Mouse (Mus musculus): ENCODE results near the gene Serinc2. TPM values are rescaled to one million over a fixed set of nuclear protein-coding genes. Genes with fewer than 3 reads are reported as not detected.

Serinc2 gene
- polyA plus RNA-seq, 1 experiment = 12.9 TPM

DNA sequence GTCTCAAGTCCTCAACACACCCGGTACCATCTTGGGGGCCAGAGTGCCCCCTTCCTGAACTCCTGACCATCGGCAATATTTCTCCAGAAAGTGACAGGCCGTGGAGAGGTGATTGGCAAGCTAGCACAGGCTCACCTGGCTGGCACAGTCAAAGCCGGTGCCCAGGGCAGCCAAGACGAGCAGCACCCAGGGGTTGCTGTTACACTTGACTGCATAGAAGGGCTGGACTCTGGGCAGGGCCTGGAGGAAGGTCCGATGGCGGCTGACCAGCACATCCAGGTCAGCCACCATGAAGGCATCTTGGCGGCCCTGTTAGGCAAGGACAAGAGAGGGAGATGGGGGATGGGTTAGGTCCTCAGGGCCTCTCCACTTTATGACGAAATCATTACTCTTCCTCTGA, 58.8 kb downstream of the Serinc2 start:
- Histone ChIP-seq H3K4me1 (ENCODE audit: control insufficient read depth, insufficient read depth, low read length) (no peaks in the 10 kb centered on the region), H3K4me3 (ENCODE audit: low read depth, low read length) (no peak overlapping the region), H3K27ac (ENCODE audit: insufficient read depth, low read length) (no peak overlapping the region), H3K27me3 (ENCODE audit: control insufficient read depth, insufficient read depth, low read length, poor library complexity, severe bottlenecking) (no peaks in the 10 kb centered on the region), H3K9me3 (replicated peaks; ENCODE audit: control insufficient read depth, insufficient read depth, low read length, poor library complexity, severe bottlenecking) (no peaks in the 10 kb centered on the region), H3K36me3 (ENCODE audit: control insufficient read depth, insufficient read depth, low read length, poor library complexity, severe bottlenecking) (no peaks in the 10 kb centered on the region), H3K9ac (ENCODE audit: low read depth, poor library complexity, severe bottlenecking) (no peak overlapping the region)
- TF ChIP-seq EP300 (IDR thresholded peaks at IDR 0.05; ENCODE audit: insufficient read depth, low read depth, low read length) = no peak
- no peak for TF ChIP-seq POLR2A (IDR thresholded peaks at IDR 0.05; ENCODE audit: insufficient read depth, low read length)
- TF ChIP-seq CTCF (IDR thresholded peaks at IDR 0.05; ENCODE audit: low read depth, low read length) = no peak

DNA sequence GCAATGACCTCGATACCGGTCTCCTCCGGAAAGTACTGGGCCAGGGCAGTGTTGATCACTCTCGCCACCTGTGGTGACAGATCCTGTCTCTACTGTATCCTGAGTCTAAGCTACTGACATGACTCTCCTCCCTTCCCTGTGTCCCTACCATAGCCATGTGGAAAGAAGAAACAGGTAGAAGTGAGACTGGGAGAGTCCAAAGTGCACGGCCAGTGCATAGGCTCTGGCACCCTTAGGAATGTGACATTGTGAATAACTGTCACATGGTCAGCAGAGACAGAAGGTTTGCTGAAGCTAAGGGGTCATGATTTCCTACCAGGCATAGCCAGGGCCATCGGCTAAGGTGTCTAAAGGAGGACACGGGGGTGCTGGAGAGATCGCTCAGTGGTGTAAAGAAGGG, 63.6 kb downstream of the Serinc2 start:
- Histone ChIP-seq H3K4me1 (ENCODE audit: control insufficient read depth, insufficient read depth, low read length) (no peaks in the 10 kb centered on the region), H3K9ac (ENCODE audit: low read depth, poor library complexity, severe bottlenecking) (no peak overlapping the region), H3K27me3 (ENCODE audit: control insufficient read depth, insufficient read depth, low read length, poor library complexity, severe bottlenecking) (no peaks in the 10 kb centered on the region), H3K4me3 (ENCODE audit: low read depth, low read length) (no peak overlapping the region), H3K36me3 (ENCODE audit: control insufficient read depth, insufficient read depth, low read length, poor library complexity, severe bottlenecking) (no peaks in the 10 kb centered on the region), H3K9me3 (replicated peaks; ENCODE audit: control insufficient read depth, insufficient read depth, low read length, poor library complexity, severe bottlenecking) (no peaks in the 10 kb centered on the region), H3K27ac (ENCODE audit: insufficient read depth, low read length) (no peak overlapping the region)
- TF ChIP-seq POLR2A (IDR thresholded peaks at IDR 0.05; ENCODE audit: insufficient read depth, low read length) (no peak), CTCF (IDR thresholded peaks at IDR 0.05; ENCODE audit: low read depth, low read length) (no peak), EP300 (IDR thresholded peaks at IDR 0.05; ENCODE audit: insufficient read depth, low read depth, low read length) (no peak)

DNA sequence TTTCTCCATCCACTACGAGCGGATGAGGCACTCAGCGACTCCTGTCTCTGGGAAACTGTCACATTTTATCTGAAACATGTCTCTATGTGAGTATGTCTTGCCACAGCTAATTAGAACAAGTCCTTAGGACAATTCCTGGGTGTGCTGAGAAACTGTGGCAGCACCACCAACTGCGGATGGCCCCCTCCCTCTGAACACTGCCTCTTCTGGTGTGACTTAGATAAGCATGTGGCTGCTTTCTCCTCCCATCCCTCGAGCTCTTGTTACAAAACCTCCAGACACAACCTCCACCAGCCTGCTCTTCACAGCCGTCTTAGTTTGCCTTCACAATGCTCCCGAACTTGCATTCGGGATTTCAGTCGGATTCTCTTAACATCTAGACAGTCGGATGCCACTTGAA, 65.1 kb downstream of the Serinc2 start:
- Histone ChIP-seq H3K27ac (ENCODE audit: insufficient read depth, low read length) (no peak overlapping the region), H3K9me3 (replicated peaks; ENCODE audit: control insufficient read depth, insufficient read depth, low read length, poor library complexity, severe bottlenecking) (no peaks in the 10 kb centered on the region), H3K4me3 (ENCODE audit: low read depth, low read length) (no peak overlapping the region), H3K27me3 (ENCODE audit: control insufficient read depth, insufficient read depth, low read length, poor library complexity, severe bottlenecking) (no peaks in the 10 kb centered on the region), H3K36me3 (ENCODE audit: control insufficient read depth, insufficient read depth, low read length, poor library complexity, severe bottlenecking) (no peaks in the 10 kb centered on the region), H3K9ac (ENCODE audit: low read depth, poor library complexity, severe bottlenecking) (no peak overlapping the region), H3K4me1 (ENCODE audit: control insufficient read depth, insufficient read depth, low read length) (no peaks in the 10 kb centered on the region)
- TF ChIP-seq EP300 (IDR thresholded peaks at IDR 0.05; ENCODE audit: insufficient read depth, low read depth, low read length) (no peak), POLR2A (IDR thresholded peaks at IDR 0.05; ENCODE audit: insufficient read depth, low read length) (no peak), CTCF (IDR thresholded peaks at IDR 0.05; ENCODE audit: low read depth, low read length) (no peak)

DNA sequence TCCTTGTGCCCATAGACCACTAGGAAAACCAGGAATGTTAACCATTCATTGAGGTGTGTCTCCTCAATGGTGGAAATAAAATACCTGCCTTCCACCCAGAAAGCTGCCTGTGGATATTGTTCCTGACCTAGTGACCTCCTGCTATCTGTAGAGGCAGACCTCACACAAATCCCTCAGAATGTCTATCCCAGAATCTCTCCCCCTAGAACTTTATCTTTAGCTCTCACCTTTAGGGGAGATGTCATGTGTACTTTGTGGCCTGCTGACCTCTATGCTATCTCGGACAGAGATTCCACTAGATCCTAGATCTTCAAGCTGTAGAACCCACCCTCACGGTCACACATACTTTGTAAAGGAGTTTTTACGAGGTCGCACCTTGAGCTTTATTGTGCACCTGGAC, 65.8 kb downstream of the Serinc2 start:
- no peak overlapping the region for H3K4me3 ChIP-seq (ENCODE audit: low read depth, low read length)
- no peaks in the 10 kb centered on the region for H3K27me3 ChIP-seq (ENCODE audit: control insufficient read depth, insufficient read depth, low read length, poor library complexity, severe bottlenecking)
- H3K9ac ChIP-seq (ENCODE audit: low read depth, poor library complexity, severe bottlenecking) = no peak overlapping the region
- H3K27ac ChIP-seq (ENCODE audit: insufficient read depth, low read length) = no peak overlapping the region
- no peaks in the 10 kb centered on the region for H3K9me3 ChIP-seq (replicated peaks; ENCODE audit: control insufficient read depth, insufficient read depth, low read length, poor library complexity, severe bottlenecking)
- no peaks in the 10 kb centered on the region for H3K36me3 ChIP-seq (ENCODE audit: control insufficient read depth, insufficient read depth, low read length, poor library complexity, severe bottlenecking)
- H3K4me1 ChIP-seq (ENCODE audit: control insufficient read depth, insufficient read depth, low read length) = no peaks in the 10 kb centered on the region
- TF ChIP-seq POLR2A (IDR thresholded peaks at IDR 0.05; ENCODE audit: insufficient read depth, low read length) = no peak
- no peak for TF ChIP-seq EP300 (IDR thresholded peaks at IDR 0.05; ENCODE audit: insufficient read depth, low read depth, low read length)
- TF ChIP-seq CTCF (IDR thresholded peaks at IDR 0.05; ENCODE audit: low read depth, low read length) = no peak

DNA sequence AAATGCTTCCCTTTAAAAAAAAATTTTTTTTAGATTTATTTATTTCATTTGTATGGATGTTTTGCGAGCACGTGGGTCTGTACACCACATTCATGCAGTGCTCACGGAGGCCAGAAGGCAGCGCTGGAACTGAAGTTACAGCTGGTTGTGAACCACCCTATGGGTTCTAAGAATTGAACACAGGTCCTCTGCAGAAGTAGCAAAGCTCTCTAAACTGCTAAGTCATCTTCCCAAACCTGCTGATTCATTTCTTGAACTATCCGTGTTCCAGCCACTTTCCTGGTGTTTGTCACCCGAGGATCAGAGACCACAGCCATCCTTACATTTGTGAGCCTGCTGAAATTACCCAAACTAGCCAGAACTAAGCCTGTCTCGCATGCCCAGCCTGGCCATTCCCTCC, 66.6 kb downstream of the Serinc2 start:
- Histone ChIP-seq H3K27me3 (ENCODE audit: control insufficient read depth, insufficient read depth, low read length, poor library complexity, severe bottlenecking) (no peaks in the 10 kb centered on the region), H3K36me3 (ENCODE audit: control insufficient read depth, insufficient read depth, low read length, poor library complexity, severe bottlenecking) (no peaks in the 10 kb centered on the region), H3K27ac (ENCODE audit: insufficient read depth, low read length) (no peak overlapping the region), H3K4me1 (ENCODE audit: control insufficient read depth, insufficient read depth, low read length) (no peaks in the 10 kb centered on the region), H3K4me3 (ENCODE audit: low read depth, low read length) (no peak overlapping the region), H3K9me3 (replicated peaks; ENCODE audit: control insufficient read depth, insufficient read depth, low read length, poor library complexity, severe bottlenecking) (no peaks in the 10 kb centered on the region), H3K9ac (ENCODE audit: low read depth, poor library complexity, severe bottlenecking) (no peak overlapping the region)
- TF ChIP-seq CTCF (IDR thresholded peaks at IDR 0.05; ENCODE audit: low read depth, low read length) (no peak), POLR2A (IDR thresholded peaks at IDR 0.05; ENCODE audit: insufficient read depth, low read length) (no peak), EP300 (IDR thresholded peaks at IDR 0.05; ENCODE audit: insufficient read depth, low read depth, low read length) (no peak)

DNA sequence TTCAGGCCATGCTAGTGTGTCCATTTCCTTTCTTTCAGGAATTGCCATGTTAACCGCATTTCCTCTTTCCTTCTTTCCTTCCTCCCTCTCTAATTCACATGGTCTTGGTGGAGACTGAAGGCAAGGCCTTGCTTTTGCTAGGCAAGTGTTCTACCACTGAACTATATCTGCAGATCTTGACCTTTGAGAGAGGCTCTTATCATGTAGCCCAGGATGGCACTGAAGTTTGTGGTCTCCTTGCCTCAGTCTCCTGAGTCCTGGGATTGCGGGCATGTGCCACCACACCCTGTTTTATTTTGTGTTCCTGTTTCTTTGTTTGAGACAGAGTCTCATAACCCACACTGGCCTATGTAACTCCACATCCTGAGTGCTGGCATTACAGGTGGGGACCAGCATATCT, 67.1 kb downstream of the Serinc2 start:
- H3K9ac ChIP-seq (ENCODE audit: low read depth, poor library complexity, severe bottlenecking) = no peak overlapping the region
- H3K27ac ChIP-seq (ENCODE audit: insufficient read depth, low read length) = no peak overlapping the region
- no peaks in the 10 kb centered on the region for H3K36me3 ChIP-seq (ENCODE audit: control insufficient read depth, insufficient read depth, low read length, poor library complexity, severe bottlenecking)
- H3K27me3 ChIP-seq (ENCODE audit: control insufficient read depth, insufficient read depth, low read length, poor library complexity, severe bottlenecking) = no peaks in the 10 kb centered on the region
- TF ChIP-seq POLR2A (IDR thresholded peaks at IDR 0.05; ENCODE audit: insufficient read depth, low read length) = no peak
- H3K9me3 ChIP-seq (replicated peaks; ENCODE audit: control insufficient read depth, insufficient read depth, low read length, poor library complexity, severe bottlenecking) = no peaks in the 10 kb centered on the region
- H3K4me3 ChIP-seq (ENCODE audit: low read depth, low read length) = no peak overlapping the region
- H3K4me1 ChIP-seq (ENCODE audit: control insufficient read depth, insufficient read depth, low read length) = no peaks in the 10 kb centered on the region

Other genes with a start within 250 kb of the Serinc2 start
- gene Col16a1, start 231.4 kb downstream of the Serinc2 start, polyA plus RNA-seq (2011; ENCODE audit: insufficient read depth, insufficient read length, low read depth, missing spikeins) = 2.0 and 3.6 TPM in 2 replicates
- gene Pef1, start 176.6 kb downstream of the Serinc2 start, polyA plus RNA-seq (2011; ENCODE audit: insufficient read depth, insufficient read length, low read depth, missing spikeins) = 56.9 and 60.5 TPM in 2 replicates
- gene Hcrtr1, start 139.8 kb downstream of the Serinc2 start, polyA plus RNA-seq (2011; ENCODE audit: insufficient read depth, insufficient read length, low read depth, missing spikeins) = 0.82 and 0.91 TPM in 2 replicates
- 35.2 and 35.4 TPM in 2 replicates for gene Tinagl1, start 104.1 kb downstream of the Serinc2 start, polyA plus RNA-seq (2011; ENCODE audit: insufficient read depth, insufficient read length, low read depth, missing spikeins)
- not detected in 2 replicates for gene Gm853, start 56.8 kb downstream of the Serinc2 start, polyA plus RNA-seq (2011; ENCODE audit: insufficient read depth, insufficient read length, low read depth, missing spikeins)
- gene Fabp3, start 29.4 kb upstream of the Serinc2 start, polyA plus RNA-seq (2011; ENCODE audit: insufficient read depth, insufficient read length, low read depth, missing spikeins) = 803 and 870 TPM in 2 replicates
- gene Gm10570, start 29.5 kb upstream of the Serinc2 start, polyA plus RNA-seq (2011; ENCODE audit: insufficient read depth, insufficient read length, low read depth, missing spikeins) = not detected in 2 replicates
- 21.3 and 25.1 TPM in 2 replicates for gene Zcchc17, start 80.7 kb upstream of the Serinc2 start, polyA plus RNA-seq (2011; ENCODE audit: insufficient read depth, insufficient read length, low read depth, missing spikeins)
- gene Snrnp40, start 80.9 kb upstream of the Serinc2 start, polyA plus RNA-seq (2011; ENCODE audit: insufficient read depth, insufficient read length, low read depth, missing spikeins) = 84.2 and 88.4 TPM in 2 replicates

Data from ES-Bruce4 (cell line).